Mouse (Mus musculus) liver, embryonic 13.5 days (tissue): ENCODE measurements around the gene Dzip1l. TPM values are rescaled to one million over a fixed set of nuclear protein-coding genes. Genes with fewer than 3 reads are reported as not detected.

Experiments used
- ATAC-seq: fragments of 200-750 bp; cut with Nextera tagmentation; 2 replicates; pipeline ENCODE4 v1.8.0; 2017; ENCODE audit warnings: low read depth, mild to moderate bottlenecking, moderate number of reproducible peaks, moderate library complexity
- DNase-seq: peaks from one replicate; pipeline ENCODE4 v3.0.0; 2022
- H3K27ac ChIP-seq: fragments of 300-500 bp; sonication (generic); 2 replicates; pipeline ENCODE4 v1.5.1; 2015; ENCODE audit warnings: moderate library complexity, mild to moderate bottlenecking, inconsistent platforms
- H3K27me3 ChIP-seq: fragments of 300-500 bp; sonication (generic); 2 replicates; pipeline ENCODE4 v1.6.1; 2015; ENCODE audit warnings: mild to moderate bottlenecking, inconsistent platforms
- H3K36me3 ChIP-seq: fragments of 300-500 bp; sonication (generic); 2 replicates; pipeline ENCODE4 v1.6.1; 2015; ENCODE audit warnings: mild to moderate bottlenecking, inconsistent platforms
- H3K4me1 ChIP-seq: fragments of 300-500 bp; sonication (generic); replicated peaks from 2 replicates; pipeline ENCODE4 v1.6.1; 2015; ENCODE audit warnings: inconsistent platforms
- H3K4me2 ChIP-seq: fragments of 300-500 bp; sonication (generic); 2 replicates; pipeline ENCODE4 v1.6.1; 2015; ENCODE audit warnings: inconsistent platforms, mild to moderate bottlenecking, moderate library complexity
- H3K4me3 ChIP-seq: fragments of 300-500 bp; sonication (generic); replicated peaks from 2 replicates; pipeline ENCODE4 v1.5.1; 2015; ENCODE audit warnings: mild to moderate bottlenecking, inconsistent platforms
- H3K9ac ChIP-seq: fragments of 300-500 bp; sonication (generic); 2 replicates; pipeline ENCODE4 v1.6.1; 2015; ENCODE audit warnings: mild to moderate bottlenecking, inconsistent platforms
- H3K9me3 ChIP-seq: fragments of 300-500 bp; sonication (generic); replicated peaks from 2 replicates; pipeline ENCODE4 v1.6.1; 2016; ENCODE audit warnings: inconsistent platforms
- WGBS: fragments of 180-500 bp; shearing (Covaris S2); methylation state at CpG from one replicate; pipeline ENCODE4 v1.1.7; 2015; ENCODE audit not compliant: insufficient replicate concordance; 5-methylcytosine and 5-hydroxymethylcytosine counted together
- polyA plus RNA-seq: library from polyadenylated mRNA; unstranded; fragments of >200 nt; fragmentation: Nextera tagmentation; extraction: Ambion mirVana; gene quantifications from 2 replicates; pipeline ENCODE4 v1.2.1, GENCODE M21; 2015

The Dzip1l gene
- polyA plus RNA-seq, 1 experiment from 2014 or later = 1.6 TPM

- no peaks in the 10 kb centered on the region for H3K4me1 ChIP-seq
- no peaks in the 10 kb centered on the region for H3K36me3 ChIP-seq
- H3K4me3 ChIP-seq = no peak overlapping the region
- no peaks in the 10 kb centered on the region for H3K27me3 ChIP-seq
- no peak for ATAC-seq
- 46% methylated on average over 7 of the region's 7 CpGs for WGBS
- no peaks in the 10 kb centered on the region for H3K9me3 ChIP-seq
- no peak overlapping the region for H3K9ac ChIP-seq
- H3K4me2 ChIP-seq = no peak overlapping the region
- no peak for DNase-seq
- no peak overlapping the region for H3K27ac ChIP-seq
These were observed 65.7 kb downstream of the Dzip1l start for GRCm38 (mm10) chr9:99694961-99695360.

GRCm38 (mm10) chr9:99699752-99700389 is 70.6 kb downstream of the Dzip1l start:
- Histone ChIP-seq H3K9ac (no peak overlapping the region), H3K4me1 (no peaks in the 10 kb centered on the region), H3K36me3 (no peaks in the 10 kb centered on the region), H3K4me2 (no peak overlapping the region), H3K27ac (no peak overlapping the region), H3K4me3 (no peak overlapping the region), H3K9me3 (no peaks in the 10 kb centered on the region), H3K27me3 (no peaks in the 10 kb centered on the region)
- 50% methylated on average over 2 of the region's 2 CpGs for WGBS
- DNase-seq (no peak), ATAC-seq (no peak)

GRCm38 (mm10) chr9:99701187-99701586 is 71.9 kb downstream of the Dzip1l start:
- H3K9me3 ChIP-seq = no peaks in the 10 kb centered on the region
- no peak for ATAC-seq

GRCm38 (mm10) chr9:99702215-99702614 is 72.9 kb downstream of the Dzip1l start:
- Histone ChIP-seq H3K9ac (no peak overlapping the region), H3K36me3 (no peaks in the 10 kb centered on the region), H3K4me3 (no peak overlapping the region), H3K27ac (no peak overlapping the region), H3K4me1 (no peaks in the 10 kb centered on the region), H3K9me3 (no peaks in the 10 kb centered on the region), H3K27me3 (no peaks in the 10 kb centered on the region), H3K4me2 (no peak overlapping the region)
- DNase-seq (no peak), ATAC-seq (no peak)
- WGBS = 45% methylated on average over 6 of the region's 6 CpGs

More at GRCm38 (mm10) chr9:99701187-99701586, 71.9 kb downstream of the Dzip1l start:
- Histone ChIP-seq H3K36me3 (no peaks in the 10 kb centered on the region), H3K27ac (no peak overlapping the region), H3K4me3 (no peak overlapping the region), H3K4me2 (no peak overlapping the region), H3K27me3 (no peaks in the 10 kb centered on the region), H3K9ac (no peak overlapping the region), H3K4me1 (no peaks in the 10 kb centered on the region)
- WGBS = 63% methylated on average over 2 of the region's 2 CpGs
- DNase-seq = no peak

- Histone ChIP-seq H3K4me2 (no peak overlapping the region), H3K9me3 (no peaks in the 10 kb centered on the region), H3K4me3 (no peak overlapping the region), H3K27me3 (no peaks in the 10 kb centered on the region), H3K27ac (no peak overlapping the region), H3K4me1 (no peaks in the 10 kb centered on the region), H3K36me3 (no peaks in the 10 kb centered on the region), H3K9ac (no peak overlapping the region)
- DNase-seq (no peak), ATAC-seq (no peak)
- WGBS = 53% methylated on average over 6 of the region's 6 CpGs
These were observed 74.4 kb downstream of the Dzip1l start for GRCm38 (mm10) chr9:99703711-99704110.

GRCm38 (mm10) chr9:99706264-99706663 is 77.0 kb downstream of the Dzip1l start:
- no peak overlapping the region for H3K27ac ChIP-seq
- H3K4me2 ChIP-seq = no peak overlapping the region
- 65% methylated on average over 6 of the region's 6 CpGs for WGBS
- ATAC-seq (no peak), DNase-seq (no peak)
- H3K4me3 ChIP-seq = no peak overlapping the region
- no peaks in the 10 kb centered on the region for H3K27me3 ChIP-seq
- no peaks in the 10 kb centered on the region for H3K4me1 ChIP-seq
- no peaks in the 10 kb centered on the region for H3K9me3 ChIP-seq
- no peaks in the 10 kb centered on the region for H3K36me3 ChIP-seq
- no peak overlapping the region for H3K9ac ChIP-seq

- no peaks in the 10 kb centered on the region for H3K36me3 ChIP-seq
- no peak for ATAC-seq
- no peak overlapping the region for H3K4me2 ChIP-seq
- no peaks in the 10 kb centered on the region for H3K27me3 ChIP-seq
- H3K4me3 ChIP-seq = no peak overlapping the region
- H3K4me1 ChIP-seq = no peaks in the 10 kb centered on the region
- H3K27ac ChIP-seq = no peak overlapping the region
- no peak for DNase-seq
- no peaks in the 10 kb centered on the region for H3K9me3 ChIP-seq
- whole genome bisulfite sequencing = 57% methylated on average over 11 of the region's 11 CpGs
- no peak overlapping the region for H3K9ac ChIP-seq
These were observed 78.3 kb downstream of the Dzip1l start for GRCm38 (mm10) chr9:99707425-99708126.

GRCm38 (mm10) chr9:99709588-99710248 is 80.4 kb downstream of the Dzip1l start:
- 69% methylated on average over 22 of the region's 22 CpGs for WGBS
- ATAC-seq (no peak), DNase-seq (no peak)
- Histone ChIP-seq H3K4me1 (no peaks in the 10 kb centered on the region), H3K27me3 (no peaks in the 10 kb centered on the region), H3K27ac (no peak overlapping the region), H3K9ac (no peak overlapping the region), H3K9me3 (no peaks in the 10 kb centered on the region), H3K4me2 (no peak overlapping the region), H3K4me3 (no peak overlapping the region), H3K36me3 (no peaks in the 10 kb centered on the region)

- Histone ChIP-seq H3K27me3 (no peaks in the 10 kb centered on the region), H3K27ac (no peak overlapping the region), H3K9ac (no peak overlapping the region), H3K4me3 (no peak overlapping the region), H3K9me3 (no peaks in the 10 kb centered on the region), H3K4me1 (no peaks in the 10 kb centered on the region), H3K4me2 (no peak overlapping the region), H3K36me3 (no peaks in the 10 kb centered on the region)
- 55% methylated on average over 4 of the region's 4 CpGs for WGBS
- no peak for DNase-seq
- no peak for ATAC-seq
These were observed 81.0 kb downstream of the Dzip1l start for GRCm38 (mm10) chr9:99710297-99710696.

- H3K4me2 ChIP-seq = no peak within 1 kb of the TSS
- no peaks in the 10 kb centered on the region for H3K9me3 ChIP-seq
- H3K27me3 ChIP-seq = no peaks in the 10 kb centered on the region
- 75% methylated on average over 14 of the region's 14 CpGs for WGBS
- no peaks in the 10 kb centered on the region for H3K36me3 ChIP-seq
- no peaks in the 10 kb centered on the region for H3K4me1 ChIP-seq
- no peak within 1 kb of the TSS for H3K4me3 ChIP-seq
- DNase-seq (no peak), ATAC-seq (no peak)
- H3K27ac ChIP-seq = no peak within 1 kb of the TSS
- no peak within 1 kb of the TSS for H3K9ac ChIP-seq
These were observed 87.8 kb downstream of the Dzip1l start, which contains the start of gene Cldn18 for GRCm38 (mm10) chr9:99717134-99717533. TSS of gene Cldn18 (minus strand) at chr9:99717267.
